Mouse (Mus musculus) MEL-GATA-1-ER (cell line): Measurements from ENCODE around the gene A930018P22Rik.
"Not testable (repeated sequence)": the region's sequence is repeated elsewhere in the genome, so short reads cannot be mapped to it uniquely, and the experiment has no call there.

Experiments
- DNase-seq: peaks from one replicate; pipeline ENCODE4 v3.0.0-alpha.2; 2012; ENCODE audit warnings: low read depth; ENCODE audit errors: extremely low read depth

The A930018P22Rik gene

DNA sequence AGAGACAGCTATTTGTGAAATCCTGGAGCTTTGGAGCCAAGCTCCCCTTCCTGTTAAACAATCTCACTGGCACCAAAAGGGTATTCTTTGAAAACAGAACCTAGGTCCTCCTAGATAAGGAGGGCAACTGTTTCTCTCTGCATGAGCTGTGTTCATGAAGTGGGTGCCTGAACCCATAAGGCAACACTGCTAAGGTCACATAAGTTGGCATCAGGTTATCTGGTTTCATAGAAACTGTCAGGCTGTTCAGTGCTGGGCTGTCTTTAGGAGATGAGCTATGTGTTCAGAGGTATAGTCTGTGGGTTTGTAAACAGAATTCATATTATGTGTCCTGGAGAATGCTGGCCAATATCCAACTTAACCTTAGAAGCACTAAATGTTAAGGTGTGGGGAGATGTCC, 5.4 kb upstream of the A930018P22Rik start:
- DNase-seq: not testable (repeated sequence)

DNA sequence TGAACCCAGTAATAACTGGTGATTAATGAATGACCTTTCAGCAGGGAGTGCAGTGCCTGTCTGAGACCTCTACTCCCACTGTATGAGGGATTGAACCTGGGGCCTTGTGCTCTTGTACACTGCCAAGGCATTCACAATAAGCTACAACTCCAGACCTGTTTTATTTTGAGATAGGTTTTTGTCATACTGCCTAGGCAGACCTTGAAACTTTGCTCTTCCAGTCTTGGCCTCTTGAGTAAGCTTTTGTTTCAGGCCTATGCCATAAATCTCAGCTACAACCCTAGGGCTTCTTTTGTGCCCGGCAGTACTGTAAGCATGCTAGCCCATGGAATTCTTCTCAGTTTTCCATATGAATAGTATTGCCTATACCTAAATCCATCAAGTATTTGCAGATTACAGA, 3.5 kb upstream of the A930018P22Rik start:
- DNase-seq: no peak

DNA sequence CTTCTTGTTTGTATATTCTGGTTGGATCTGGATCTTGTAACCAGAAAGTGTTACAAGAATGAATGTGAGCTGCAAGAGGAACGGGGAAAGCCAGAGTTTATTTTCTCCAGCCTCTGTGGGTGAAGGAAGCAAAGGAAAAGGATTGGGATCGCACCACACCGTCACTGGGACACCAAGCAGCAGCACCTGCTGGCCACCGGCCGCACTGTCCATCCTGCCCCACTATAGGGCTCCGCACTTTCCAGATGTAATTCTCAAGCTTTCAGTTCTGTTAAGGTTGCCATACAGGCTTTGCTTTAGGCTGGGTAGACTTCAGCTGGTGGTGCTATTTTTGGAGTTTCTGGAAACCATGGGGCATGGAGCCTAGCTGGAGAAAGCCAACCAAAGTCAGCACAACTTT, 2.3 kb upstream of the A930018P22Rik start:
- DNase-seq: no peak

DNA sequence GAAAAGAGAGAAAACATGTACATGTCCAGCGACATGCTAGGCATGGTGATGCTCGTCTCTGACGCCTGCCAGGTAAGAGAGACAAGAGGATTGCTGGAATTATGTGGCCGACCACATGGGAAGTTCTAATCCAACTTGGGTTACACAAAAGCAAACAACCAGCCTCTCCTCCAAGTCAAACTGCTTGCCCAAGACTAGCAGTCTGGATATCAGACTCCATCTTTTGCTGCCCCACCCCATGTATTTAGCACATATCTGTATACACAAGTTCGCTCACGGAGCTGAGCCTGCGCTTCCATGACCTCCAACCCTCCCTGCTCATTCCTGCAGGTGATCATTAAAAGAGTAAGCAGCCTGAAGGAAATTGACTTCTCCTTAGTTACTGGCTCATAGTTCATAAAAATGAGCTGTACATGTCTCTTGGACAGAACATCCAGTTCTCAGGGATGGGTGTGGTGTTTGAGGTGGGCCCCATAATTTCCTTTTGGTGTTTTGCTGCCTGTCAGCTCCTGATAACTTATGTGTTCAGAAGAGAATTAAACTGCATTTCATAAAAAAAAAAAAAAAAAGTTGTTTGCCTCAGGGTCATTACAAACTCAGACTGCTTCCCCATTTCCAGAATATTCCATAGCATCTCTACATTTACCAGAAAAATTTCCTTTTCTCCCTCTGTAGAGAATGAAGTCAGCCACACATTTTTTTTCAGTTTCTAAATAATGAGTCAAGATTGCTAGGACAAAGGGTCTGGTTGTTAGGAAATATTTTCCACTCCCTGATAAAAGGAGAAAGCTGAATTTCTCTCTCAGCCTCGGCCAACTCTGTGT, 676 bp upstream of the A930018P22Rik start:
- peak; percentile 84 for DNase-seq

DNA sequence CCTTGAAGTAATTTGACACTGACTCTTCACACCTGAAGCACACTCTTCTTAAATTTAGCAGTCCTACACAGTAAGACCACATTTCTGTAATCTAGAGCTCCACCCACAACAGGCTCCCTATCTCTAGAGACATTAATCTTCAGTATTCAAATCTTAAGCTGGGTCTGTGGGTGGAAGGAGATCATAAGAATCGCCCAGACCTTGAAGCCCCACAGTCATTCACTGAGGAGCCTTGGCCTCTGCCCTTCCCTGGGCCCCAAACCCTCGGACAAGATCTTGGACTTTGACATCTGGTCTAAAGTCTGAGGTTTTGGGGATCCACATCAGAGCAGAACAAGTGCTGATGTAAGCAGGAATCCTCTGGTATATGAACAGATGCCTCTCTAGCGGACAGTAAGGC, 971 bp downstream of the A930018P22Rik start:
- no peak for DNase-seq

DNA sequence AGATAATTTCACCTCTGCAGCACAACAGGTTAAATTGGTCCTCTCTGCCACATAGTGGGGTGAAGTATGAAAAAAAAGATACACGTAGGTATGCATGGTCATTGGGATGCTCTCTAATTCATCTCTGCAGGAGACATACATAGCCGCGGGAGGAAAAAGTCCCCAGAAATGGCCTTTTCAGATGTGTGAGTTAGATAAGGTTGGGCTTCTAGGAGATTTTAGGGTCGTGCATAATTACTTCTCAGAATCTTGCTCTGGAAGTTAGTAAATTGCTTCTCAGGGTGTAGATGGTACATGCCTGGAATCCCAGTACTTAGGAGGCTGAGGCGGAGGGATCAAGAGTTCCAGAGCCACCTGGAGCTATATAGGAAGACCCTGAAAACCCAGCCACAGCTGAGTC, 1.5 kb downstream of the A930018P22Rik start:
- DNase-seq: no peak

DNA sequence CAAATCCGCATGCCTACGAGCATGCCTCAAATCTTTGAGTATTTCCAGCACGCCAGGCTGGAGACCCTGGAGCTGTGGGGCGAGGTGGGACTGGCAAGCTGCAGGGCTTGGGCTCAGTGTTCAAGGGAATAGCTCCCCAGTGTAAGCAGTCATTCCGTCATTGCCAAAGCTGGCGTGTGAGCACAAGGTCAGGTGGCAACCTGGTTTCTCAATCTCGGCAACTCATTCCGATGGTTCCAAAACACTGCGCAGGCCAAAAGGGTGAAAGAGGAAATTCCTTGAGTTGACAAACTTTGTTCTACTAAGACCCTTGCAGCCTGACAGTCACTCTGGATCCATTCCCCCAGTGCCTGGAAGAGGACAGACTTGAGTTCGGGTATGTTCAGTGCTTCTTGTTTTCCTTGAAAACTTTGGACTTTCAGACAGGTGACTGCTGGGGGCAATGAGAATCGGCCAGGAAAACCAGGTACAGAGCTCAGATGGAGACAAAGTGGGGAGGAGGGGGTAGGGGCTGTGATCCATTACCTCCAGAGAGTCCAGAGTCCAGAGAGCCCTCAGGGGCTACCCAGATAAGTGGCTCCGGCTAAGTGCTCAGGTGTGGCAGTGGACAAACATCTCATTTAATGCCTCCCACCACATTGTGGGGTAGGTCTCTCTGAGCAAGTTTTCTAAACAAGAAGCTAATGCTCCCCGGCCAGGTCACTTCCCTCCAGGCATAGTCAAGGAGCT, 6.4 kb downstream of the A930018P22Rik start:
- DNase-seq: no peak

DNA sequence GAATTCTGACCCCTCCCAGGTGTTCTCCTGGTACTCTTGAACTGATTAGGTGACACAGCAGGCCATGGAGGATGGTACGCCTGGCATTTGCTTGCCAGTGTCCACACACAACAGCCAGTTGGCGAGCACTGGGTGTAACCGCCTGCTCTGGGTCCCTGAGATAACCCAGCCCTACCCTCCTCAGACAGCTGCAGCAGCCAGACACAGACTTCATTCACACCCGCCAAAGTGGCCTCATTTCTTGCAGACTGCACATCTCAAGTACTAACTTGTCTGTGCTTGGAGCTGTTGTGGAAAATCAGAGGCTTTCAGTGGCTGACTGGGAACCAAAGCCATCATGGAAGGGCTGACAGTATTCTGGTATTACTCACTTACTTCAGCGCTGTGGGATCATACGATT, 7.6 kb downstream of the A930018P22Rik start:
- no peak for DNase-seq

DNA sequence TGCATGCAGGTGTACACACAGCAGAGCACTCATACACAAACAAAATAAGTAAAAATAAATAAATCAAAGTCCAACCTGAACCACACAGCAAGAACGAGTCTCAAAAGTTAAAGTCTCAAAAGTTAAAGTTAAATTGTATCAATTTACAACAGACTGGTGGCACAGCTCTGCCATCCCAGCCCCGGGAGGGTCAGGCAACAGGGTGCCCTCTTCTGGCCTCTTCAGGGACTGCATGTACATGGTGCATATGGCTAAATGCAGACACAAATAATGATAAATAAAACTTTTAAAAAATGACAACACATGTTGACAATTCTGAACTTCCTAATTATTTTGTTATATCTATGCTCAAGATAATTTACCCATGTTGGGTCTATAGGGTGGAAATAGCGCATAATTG, 8.4 kb downstream of the A930018P22Rik start:
- DNase-seq: no peak

DNA sequence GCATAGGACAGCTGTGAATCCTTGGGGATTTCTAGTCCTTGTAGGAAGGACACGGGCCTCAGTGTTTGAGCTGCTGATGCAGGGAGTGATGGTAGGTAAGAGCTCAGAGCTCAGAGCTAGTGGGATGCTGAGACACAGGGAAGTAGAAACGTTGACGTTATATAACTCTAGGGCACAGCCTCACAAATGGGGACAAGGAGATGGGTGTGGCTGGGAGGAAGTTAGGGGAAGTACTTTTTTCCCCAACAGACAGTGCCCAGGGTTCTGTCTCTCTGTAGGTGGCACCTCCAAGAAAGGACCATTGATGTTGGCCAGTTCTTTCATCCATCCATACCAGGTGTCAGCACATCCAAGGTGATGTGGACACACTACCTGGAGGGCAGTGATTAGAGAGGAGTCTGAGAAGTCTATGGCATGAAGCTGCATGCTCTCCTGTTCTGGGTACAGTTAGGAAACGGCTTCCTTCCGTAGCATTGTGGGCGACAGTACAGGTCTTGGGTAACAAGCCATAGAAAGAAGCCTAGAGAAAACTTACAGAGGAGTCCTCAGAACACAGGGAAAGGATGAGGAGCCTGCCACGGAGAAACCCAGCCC, 9.8 kb downstream of the A930018P22Rik start:
- no peak for DNase-seq

DNA sequence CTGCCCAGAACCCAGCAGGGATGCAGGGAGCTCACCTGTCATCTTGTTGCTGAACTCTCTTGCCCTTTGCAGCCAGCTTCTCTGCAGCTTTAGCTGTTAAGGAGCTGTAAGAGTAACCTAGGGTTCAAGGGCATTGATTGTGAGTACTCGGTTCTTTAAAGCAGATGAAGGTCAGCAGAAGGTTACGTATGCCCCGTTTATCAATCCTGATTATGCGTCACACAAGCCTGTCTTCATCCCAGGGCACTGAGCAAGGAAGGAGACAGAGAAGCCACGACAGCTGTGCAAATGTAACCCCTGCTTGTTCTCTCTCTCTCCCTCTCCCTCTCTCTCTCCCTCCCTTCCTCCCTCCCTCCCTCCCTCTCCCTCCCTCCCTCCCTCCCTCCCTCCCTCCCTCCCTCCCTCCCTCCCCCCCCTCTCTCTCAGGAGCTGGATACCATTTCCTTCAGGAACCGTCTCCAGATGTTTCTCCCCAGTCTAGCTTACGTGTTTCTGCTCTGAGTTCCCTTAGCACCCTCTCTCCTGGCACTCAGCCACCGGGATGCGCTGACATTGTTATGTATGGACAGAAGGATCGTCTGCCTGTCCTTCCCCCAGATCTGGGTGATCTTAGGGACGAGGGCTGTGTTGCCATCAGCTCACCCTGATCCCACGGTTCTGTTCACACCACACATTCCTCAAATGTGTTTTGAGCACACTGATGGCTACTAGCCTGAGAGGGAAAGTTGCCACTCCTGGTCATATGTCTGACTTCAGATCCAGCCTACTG, 10.7 kb downstream of the A930018P22Rik start:
- no peak for DNase-seq

DNA sequence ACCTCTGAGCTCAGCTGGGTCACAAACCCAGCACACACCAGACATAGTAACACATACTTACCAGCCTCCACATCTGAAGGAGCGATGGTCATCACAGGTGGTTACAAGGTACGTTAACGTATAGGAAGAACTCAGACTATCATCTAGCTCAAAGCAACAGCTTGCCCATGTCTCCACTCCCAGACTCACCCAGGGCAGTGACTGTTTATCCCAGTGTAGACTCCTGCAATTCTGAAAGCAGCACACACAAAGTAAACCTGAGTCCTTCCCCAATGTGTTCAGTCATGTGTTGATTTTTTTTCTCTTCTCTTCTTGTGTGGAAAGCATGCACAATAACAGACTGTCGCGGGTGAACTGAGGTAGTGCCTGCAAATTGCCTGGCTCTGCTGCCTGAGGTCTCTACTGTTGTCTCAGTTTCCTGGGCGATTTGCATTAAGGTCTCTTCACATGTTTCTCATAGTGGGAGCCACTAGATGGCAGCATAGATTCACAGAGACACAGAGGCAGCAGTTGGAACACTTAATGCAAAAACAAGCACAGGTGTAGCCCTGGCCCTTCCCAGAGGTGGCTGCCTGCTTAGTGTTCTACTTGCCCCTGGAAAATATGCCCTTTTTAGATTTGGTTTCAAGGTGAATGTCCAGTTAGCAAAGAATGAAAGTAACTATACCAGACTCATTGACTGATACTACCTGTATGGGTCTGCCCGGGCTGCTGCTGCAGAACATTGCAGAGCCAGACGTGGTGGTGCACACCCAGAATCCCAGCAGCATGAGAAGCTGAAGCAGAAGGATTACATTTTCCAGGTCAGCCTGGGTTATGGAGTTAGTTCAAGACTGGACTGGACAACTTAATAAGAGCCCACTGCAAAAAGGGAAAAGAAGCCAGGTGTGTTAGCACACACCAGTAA, 11.8 kb downstream of the A930018P22Rik start:
- peak; percentile 60 for DNase-seq

DNA sequence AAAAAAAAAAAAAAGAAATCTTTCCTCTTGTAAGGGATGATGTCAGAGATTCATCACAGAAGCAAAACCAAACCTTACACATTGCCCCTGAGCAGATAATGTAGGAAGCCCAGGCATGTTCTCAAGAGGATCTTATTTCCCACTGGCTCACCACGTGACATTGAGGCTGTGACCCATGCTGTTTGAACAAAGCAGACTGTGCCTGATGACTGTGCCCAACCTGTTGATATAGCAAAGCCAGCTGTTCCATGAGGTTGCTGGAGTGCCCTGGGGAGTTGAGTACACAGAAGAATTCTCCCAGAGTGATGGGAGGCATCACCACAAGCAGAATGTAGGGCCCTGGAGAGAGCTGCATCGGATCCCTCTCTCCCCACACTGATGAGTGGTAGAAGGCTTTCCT, 13.4 kb downstream of the A930018P22Rik start:
- DNase-seq: no peak

DNA sequence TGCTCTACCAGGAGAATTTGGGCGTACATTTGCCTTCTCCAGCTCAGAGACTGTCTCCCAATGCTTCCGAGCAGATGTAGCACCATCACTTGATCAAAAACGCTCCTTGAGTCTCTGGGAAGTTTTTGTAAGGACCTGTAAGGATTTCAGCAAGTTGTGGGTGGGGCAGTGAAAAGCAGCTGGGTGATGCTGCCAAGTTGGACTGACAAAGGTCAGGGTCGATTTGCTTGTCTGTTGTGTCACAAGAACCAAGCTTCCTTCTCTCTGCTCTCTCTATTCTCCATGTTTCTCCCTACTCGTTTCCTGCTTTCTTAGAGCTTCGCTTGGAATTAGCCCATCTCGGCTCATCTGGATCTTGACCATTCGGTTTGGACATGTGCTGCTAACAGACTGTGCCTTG, 19.6 kb downstream of the A930018P22Rik start:
- DNase-seq: no peak

DNA sequence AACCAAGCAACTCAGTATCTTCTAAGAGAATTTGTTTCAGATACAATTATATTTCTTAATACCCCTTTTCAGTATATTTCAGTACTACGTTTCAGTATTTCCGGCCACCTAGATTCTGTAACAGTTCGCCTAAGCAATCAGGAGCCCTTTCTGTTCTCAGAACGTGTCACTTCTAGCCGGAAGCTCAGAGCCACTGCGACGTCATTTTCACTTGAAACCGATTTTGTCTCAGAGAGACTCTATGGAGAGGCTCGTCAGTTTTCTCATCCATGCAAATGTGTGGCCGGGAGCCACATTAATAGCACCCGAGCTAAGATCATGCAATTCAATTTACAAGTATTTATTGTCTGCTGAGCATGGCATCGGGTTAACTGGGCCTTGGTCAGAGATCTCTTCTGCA, 21.4 kb downstream of the A930018P22Rik start:
- no peak for DNase-seq

DNA sequence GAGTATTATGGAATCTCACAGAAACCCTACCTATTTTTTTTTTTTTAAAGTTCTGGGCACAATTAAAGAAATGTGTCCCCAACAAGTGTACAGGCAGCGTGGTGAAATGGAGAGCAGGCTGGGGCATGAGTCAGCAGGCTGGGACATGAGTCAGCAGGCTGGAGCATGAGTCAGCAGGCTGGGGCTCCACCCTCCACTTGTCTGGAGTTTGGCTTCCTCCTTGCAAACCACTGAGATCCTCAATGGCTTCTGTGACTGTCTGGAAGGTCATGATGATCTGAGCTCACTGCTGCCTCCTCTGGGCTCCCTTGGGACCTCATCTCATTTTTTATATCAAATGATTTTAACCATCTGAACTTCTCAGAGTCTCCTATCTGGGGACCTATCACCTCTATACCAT, 23.4 kb downstream of the A930018P22Rik start:
- peak; percentile 89 for DNase-seq

DNA sequence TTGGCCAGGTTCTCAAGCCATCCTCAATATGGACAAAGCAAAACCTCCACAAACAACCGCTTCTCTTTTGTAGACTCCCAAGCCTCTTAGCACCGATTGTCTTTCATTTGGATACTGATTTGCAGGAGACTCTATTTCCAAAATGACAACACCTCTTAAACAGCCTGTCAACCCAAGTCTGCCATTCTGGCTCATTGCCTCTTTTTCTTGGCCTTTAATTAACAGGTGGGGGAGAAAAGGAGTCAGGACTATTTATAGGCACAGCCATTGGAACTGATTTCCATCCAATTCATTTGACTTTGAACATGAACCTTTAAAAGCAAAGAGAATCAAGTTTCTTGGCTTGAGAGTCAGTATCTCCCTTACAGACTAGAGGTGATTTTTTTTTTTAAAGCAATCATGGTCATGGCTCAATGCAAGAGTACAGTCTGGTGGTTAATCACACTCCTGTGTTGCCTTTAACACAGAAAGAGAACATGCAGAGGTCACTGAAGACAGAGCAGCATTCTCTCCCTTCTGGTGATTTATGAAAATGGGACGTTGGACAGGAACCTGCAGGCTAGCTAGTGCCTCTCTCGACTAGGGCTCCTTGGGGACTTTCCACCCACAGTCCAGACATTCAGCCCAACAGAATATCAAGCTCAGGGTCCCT, 25.5 kb downstream of the A930018P22Rik start:
- DNase-seq: no peak

DNA sequence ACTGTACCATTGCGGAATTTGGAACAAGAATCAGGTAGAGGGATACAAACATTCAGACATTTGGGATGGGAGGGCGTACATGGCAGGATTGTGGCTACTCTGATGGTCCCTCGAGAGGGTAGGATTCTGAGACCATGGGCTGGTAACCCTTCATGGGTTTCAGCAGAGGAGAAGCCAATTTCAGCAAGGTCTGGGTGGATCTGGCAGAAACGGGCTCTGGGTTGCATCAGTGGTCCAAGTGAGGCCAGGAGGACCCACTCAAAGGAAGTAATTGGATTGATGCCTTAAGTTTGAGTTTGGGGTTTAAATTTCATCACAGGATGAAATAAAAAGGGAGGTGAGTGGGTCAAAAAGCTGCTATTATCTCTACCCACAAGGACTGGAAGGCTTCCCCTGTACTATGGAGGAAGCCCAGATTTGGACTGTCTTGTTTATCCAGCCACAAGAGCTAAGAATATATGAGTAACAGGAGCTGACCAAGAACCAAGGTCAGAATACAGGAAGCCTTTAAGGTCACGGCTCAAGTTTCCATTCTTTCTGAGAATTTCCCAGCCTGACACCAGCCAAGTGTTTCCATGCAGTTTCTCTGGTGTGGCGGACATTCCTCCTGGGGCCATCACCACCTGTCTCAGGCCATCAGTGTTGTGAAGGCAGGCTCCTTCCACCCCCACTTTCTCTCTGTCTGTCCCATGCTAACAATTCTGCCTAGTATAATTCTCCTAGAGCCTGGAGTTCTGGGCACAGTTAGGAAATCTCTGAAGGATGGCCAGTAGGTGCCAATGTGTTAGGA, 28.2 kb downstream of the A930018P22Rik start:
- no peak for DNase-seq

DNA sequence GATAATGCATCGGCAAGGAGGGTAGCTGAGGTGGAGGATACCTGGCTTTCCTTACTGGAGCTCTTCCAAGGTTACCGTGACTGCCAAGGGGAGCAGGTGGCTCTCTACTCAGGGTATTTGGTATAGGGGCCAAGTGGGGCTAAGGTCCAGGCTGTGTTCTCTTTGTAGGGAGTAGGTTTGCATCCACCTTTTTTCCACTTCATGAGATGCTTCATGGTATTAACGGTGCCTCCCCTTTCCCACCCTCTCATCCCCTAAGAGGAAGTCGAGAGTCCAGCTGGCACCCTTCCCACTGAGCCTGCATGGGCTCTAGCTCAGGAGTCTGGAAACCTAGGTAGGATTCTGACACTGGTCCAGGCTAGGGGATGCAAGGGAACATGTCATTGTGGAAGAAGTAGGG, 30.8 kb downstream of the A930018P22Rik start:
- no peak for DNase-seq
